Mouse (Mus musculus): Measurements from ENCODE around the gene Ptprn2. TPM values are rescaled to one million over a fixed set of nuclear protein-coding genes. Genes with fewer than 3 reads are reported as not detected.

The Ptprn2 gene
- total RNA-seq, 1 experiment from 2014 or later: not detected

GRCm38 (mm10) chr12:117054925-117055570, 569.5 kb downstream of the Ptprn2 start:
- ATAC-seq (replicated peaks; ENCODE audit: insufficient number of reproducible peaks, low FRiP score, low TSS enrichment, poor library complexity, severe bottlenecking): no peak

GRCm38 (mm10) chr12:117058184-117058958, 572.9 kb downstream of the Ptprn2 start:
- no peak for ATAC-seq (replicated peaks; ENCODE audit: insufficient number of reproducible peaks, low FRiP score, low TSS enrichment, poor library complexity, severe bottlenecking)

GRCm38 (mm10) chr12:117058975-117059374, 573.5 kb downstream of the Ptprn2 start:
- ATAC-seq (replicated peaks; ENCODE audit: insufficient number of reproducible peaks, low FRiP score, low TSS enrichment, poor library complexity, severe bottlenecking): no peak

GRCm38 (mm10) chr12:117077664-117078063, 592.1 kb downstream of the Ptprn2 start:
- peak; percentile 71; the same call in 1 of the 2 replicates for ATAC-seq (replicated peaks; ENCODE audit: insufficient number of reproducible peaks, low FRiP score, low TSS enrichment, poor library complexity, severe bottlenecking)

- no peak for ATAC-seq (replicated peaks; ENCODE audit: insufficient number of reproducible peaks, low FRiP score, low TSS enrichment, poor library complexity, severe bottlenecking)
These were observed 593.4 kb downstream of the Ptprn2 start for GRCm38 (mm10) chr12:117078945-117079344.

GRCm38 (mm10) chr12:117079724-117080123, 594.2 kb downstream of the Ptprn2 start:
- ATAC-seq (replicated peaks; ENCODE audit: insufficient number of reproducible peaks, low FRiP score, low TSS enrichment, poor library complexity, severe bottlenecking): no peak

- no peak for ATAC-seq (replicated peaks; ENCODE audit: insufficient number of reproducible peaks, low FRiP score, low TSS enrichment, poor library complexity, severe bottlenecking)
These were observed 598.6 kb downstream of the Ptprn2 start for GRCm38 (mm10) chr12:117083856-117084701.

- no peak for ATAC-seq (replicated peaks; ENCODE audit: insufficient number of reproducible peaks, low FRiP score, low TSS enrichment, poor library complexity, severe bottlenecking)
These were observed 599.3 kb downstream of the Ptprn2 start for GRCm38 (mm10) chr12:117084702-117085409.

GRCm38 (mm10) chr12:117085661-117086335, 600.3 kb downstream of the Ptprn2 start:
- no peak for ATAC-seq (replicated peaks; ENCODE audit: insufficient number of reproducible peaks, low FRiP score, low TSS enrichment, poor library complexity, severe bottlenecking)

- no peak for ATAC-seq (replicated peaks; ENCODE audit: insufficient number of reproducible peaks, low FRiP score, low TSS enrichment, poor library complexity, severe bottlenecking)
These were observed 607.0 kb downstream of the Ptprn2 start for GRCm38 (mm10) chr12:117092345-117093107.

- ATAC-seq (replicated peaks; ENCODE audit: insufficient number of reproducible peaks, low FRiP score, low TSS enrichment, poor library complexity, severe bottlenecking): no peak
These were observed 610.4 kb downstream of the Ptprn2 start for GRCm38 (mm10) chr12:117095941-117096340.

- no peak for ATAC-seq (replicated peaks; ENCODE audit: insufficient number of reproducible peaks, low FRiP score, low TSS enrichment, poor library complexity, severe bottlenecking)
These were observed 612.8 kb downstream of the Ptprn2 start for GRCm38 (mm10) chr12:117098295-117098694.

GRCm38 (mm10) chr12:117106696-117107095, 621.2 kb downstream of the Ptprn2 start:
- ATAC-seq (replicated peaks; ENCODE audit: insufficient number of reproducible peaks, low FRiP score, low TSS enrichment, poor library complexity, severe bottlenecking): no peak

GRCm38 (mm10) chr12:117107143-117107616, 621.7 kb downstream of the Ptprn2 start:
- no peak for ATAC-seq (replicated peaks; ENCODE audit: insufficient number of reproducible peaks, low FRiP score, low TSS enrichment, poor library complexity, severe bottlenecking)

GRCm38 (mm10) chr12:117115254-117115865, 629.8 kb downstream of the Ptprn2 start:
- ATAC-seq (replicated peaks; ENCODE audit: insufficient number of reproducible peaks, low FRiP score, low TSS enrichment, poor library complexity, severe bottlenecking): no peak

GRCm38 (mm10) chr12:117127078-117127477, 641.6 kb downstream of the Ptprn2 start:
- no peak for ATAC-seq (replicated peaks; ENCODE audit: insufficient number of reproducible peaks, low FRiP score, low TSS enrichment, poor library complexity, severe bottlenecking)

- no peak for ATAC-seq (replicated peaks; ENCODE audit: insufficient number of reproducible peaks, low FRiP score, low TSS enrichment, poor library complexity, severe bottlenecking)
These were observed 642.0 kb downstream of the Ptprn2 start for GRCm38 (mm10) chr12:117127485-117127884.
